Mouse (Mus musculus) forebrain, embryonic 16.5 days (tissue): ENCODE results near the gene Adam19. TPM values are rescaled to one million over a fixed set of nuclear protein-coding genes. Genes with fewer than 3 reads are reported as not detected.

Experiments used
- ATAC-seq: fragments of 200-750 bp; cut with Nextera tagmentation; 2 replicates; pipeline ENCODE4 v1.8.0; 2017; ENCODE audit warnings: mild to moderate bottlenecking, moderate library complexity
- H3K27ac ChIP-seq: fragments of 300-500 bp; sonication (generic); 2 replicates; pipeline ENCODE4 v1.5.1; 2014; ENCODE audit warnings: low read length, control low read depth
- H3K27me3 ChIP-seq: fragments of 300-500 bp; sonication (generic); replicated peaks from 2 replicates; pipeline ENCODE4 v1.6.1; 2014; ENCODE audit warnings: low read length; ENCODE audit not compliant: control insufficient read depth, insufficient read depth
- H3K36me3 ChIP-seq: fragments of 300-500 bp; sonication (generic); 2 replicates; pipeline ENCODE4 v1.6.1; 2014; ENCODE audit not compliant: control insufficient read depth, insufficient read depth
- H3K4me1 ChIP-seq: fragments of 300-500 bp; sonication (generic); replicated peaks from 2 replicates; pipeline ENCODE4 v1.6.1; 2014; ENCODE audit warnings: low read length; ENCODE audit not compliant: control insufficient read depth, insufficient read depth
- H3K4me2 ChIP-seq: fragments of 300-500 bp; sonication (generic); 2 replicates; pipeline ENCODE4 v1.6.1; 2014; ENCODE audit warnings: mild to moderate bottlenecking, low read length, control low read depth
- H3K4me3 ChIP-seq: fragments of 300-500 bp; sonication (generic); replicated peaks from 2 replicates; pipeline ENCODE4 v1.5.1; 2014; ENCODE audit warnings: mild to moderate bottlenecking, low read length, control low read depth
- H3K9ac ChIP-seq: fragments of 300-500 bp; sonication (generic); replicated peaks from 2 replicates; pipeline ENCODE4 v1.6.1; 2014; ENCODE audit warnings: low read depth, low read length, control low read depth
- H3K9me3 ChIP-seq: fragments of 300-500 bp; sonication (generic); 2 replicates; pipeline ENCODE4 v1.6.1; 2016; ENCODE audit warnings: low read length; ENCODE audit not compliant: control insufficient read depth
- WGBS: fragments of 180-500 bp; shearing (Covaris S2); extraction: QIAGEN DNeasy Blood & Tissue Kit; methylation state at CpG from one replicate; pipeline ENCODE4 v1.1.7; 2014; 5-methylcytosine and 5-hydroxymethylcytosine counted together
- polyA plus RNA-seq: library from polyadenylated mRNA; unstranded; fragments of >200 nt; fragmentation: Nextera tagmentation; extraction: Ambion mirVana; gene quantifications from 2 replicates; pipeline ENCODE4 v1.2.1, GENCODE M21; 2015

Gene Adam19
- polyA plus RNA-seq = 9.7 and 10.8 TPM in 2 replicates

GRCm38 (mm10) chr11:46055896-46056769, at the start of gene Adam19:
TSS of gene Adam19 (plus strand) at chr11:46055992.
- peak within 1 kb of the TSS; percentile 98 for H3K9ac ChIP-seq
- peak within 1 kb of the TSS; percentile 64 for H3K4me2 ChIP-seq
- peak within 1 kb of the TSS; percentile 73 for H3K4me3 ChIP-seq
- peaks cover 18% of the 10 kb centered on the region for H3K4me1 ChIP-seq
- peak; percentile 90 for ATAC-seq
- peak within 1 kb of the TSS; percentile 81 for H3K27ac ChIP-seq
- no peaks in the 10 kb centered on the region for H3K9me3 ChIP-seq
- WGBS = under 1% methylated on average over 51 of the region's 51 CpGs
- H3K36me3 ChIP-seq = no peaks in the 10 kb centered on the region
- H3K27me3 ChIP-seq = no peaks in the 10 kb centered on the region

- H3K36me3 ChIP-seq = no peaks in the 10 kb centered on the region
- ATAC-seq = peak; percentile 50; the same call in 1 of the 2 replicates
- no peak overlapping the region for H3K4me2 ChIP-seq
- H3K4me3 ChIP-seq = no peak overlapping the region
- WGBS = 15% methylated on average over 6 of the region's 6 CpGs
- no peaks in the 10 kb centered on the region for H3K27me3 ChIP-seq
- no peak overlapping the region for H3K9ac ChIP-seq
- no peaks in the 10 kb centered on the region for H3K4me1 ChIP-seq
- no peaks in the 10 kb centered on the region for H3K9me3 ChIP-seq
- no peak overlapping the region for H3K27ac ChIP-seq
These were observed 39.7 kb upstream of the Adam19 start for GRCm38 (mm10) chr11:46016061-46016460.

- Histone ChIP-seq H3K27ac (no peak overlapping the region), H3K4me3 (no peak overlapping the region), H3K9me3 (no peaks in the 10 kb centered on the region), H3K36me3 (no peaks in the 10 kb centered on the region), H3K27me3 (no peaks in the 10 kb centered on the region), H3K4me2 (no peak overlapping the region), H3K9ac (no peak overlapping the region), H3K4me1 (no peaks in the 10 kb centered on the region)
- WGBS = 50% methylated on average over 1 of the region's 1 CpGs
- ATAC-seq = no peak
These were observed 35.5 kb upstream of the Adam19 start for GRCm38 (mm10) chr11:46020246-46020645.

- Histone ChIP-seq H3K4me3 (no peak overlapping the region), H3K4me1 (no peaks in the 10 kb centered on the region), H3K27me3 (no peaks in the 10 kb centered on the region), H3K27ac (no peak overlapping the region), H3K9ac (no peak overlapping the region), H3K9me3 (no peaks in the 10 kb centered on the region), H3K4me2 (no peak overlapping the region), H3K36me3 (no peaks in the 10 kb centered on the region)
- no peak for ATAC-seq
These were observed 33.9 kb upstream of the Adam19 start for GRCm38 (mm10) chr11:46021850-46022249.

- no peaks in the 10 kb centered on the region for H3K36me3 ChIP-seq
- H3K9me3 ChIP-seq = no peaks in the 10 kb centered on the region
- no peak overlapping the region for H3K4me3 ChIP-seq
- no peaks in the 10 kb centered on the region for H3K4me1 ChIP-seq
- no peak overlapping the region for H3K9ac ChIP-seq
- H3K27ac ChIP-seq = no peak overlapping the region
- no peaks in the 10 kb centered on the region for H3K27me3 ChIP-seq
- 91% methylated on average over 6 of the region's 6 CpGs for WGBS
- no peak overlapping the region for H3K4me2 ChIP-seq
- ATAC-seq = no peak
These were observed 32.8 kb upstream of the Adam19 start for GRCm38 (mm10) chr11:46022983-46023382.

GRCm38 (mm10) chr11:46025962-46026392, 29.8 kb upstream of the Adam19 start:
- Histone ChIP-seq H3K4me1 (no peaks in the 10 kb centered on the region), H3K27ac (no peak overlapping the region), H3K9me3 (no peaks in the 10 kb centered on the region), H3K4me2 (no peak overlapping the region), H3K27me3 (no peaks in the 10 kb centered on the region), H3K36me3 (no peaks in the 10 kb centered on the region), H3K4me3 (no peak overlapping the region), H3K9ac (no peak overlapping the region)
- ATAC-seq = no peak
- WGBS = 66% methylated on average over 7 of the region's 7 CpGs

GRCm38 (mm10) chr11:46027952-46028814, 27.6 kb upstream of the Adam19 start:
- Histone ChIP-seq H3K4me3 (no peak overlapping the region), H3K9ac (no peak overlapping the region), H3K27me3 (no peaks in the 10 kb centered on the region), H3K4me1 (no peaks in the 10 kb centered on the region), H3K27ac (no peak overlapping the region), H3K36me3 (no peaks in the 10 kb centered on the region), H3K4me2 (no peak overlapping the region), H3K9me3 (no peaks in the 10 kb centered on the region)
- WGBS = 89% methylated on average over 6 of the region's 6 CpGs
- no peak for ATAC-seq

- Histone ChIP-seq H3K27ac (no peak overlapping the region), H3K4me3 (no peak overlapping the region), H3K9me3 (no peaks in the 10 kb centered on the region), H3K36me3 (no peaks in the 10 kb centered on the region), H3K4me2 (no peak overlapping the region), H3K9ac (no peak overlapping the region), H3K4me1 (no peaks in the 10 kb centered on the region), H3K27me3 (no peaks in the 10 kb centered on the region)
- WGBS = 79% methylated on average over 2 of the region's 2 CpGs
- peak; percentile 31; the same call in 1 of the 2 replicates for ATAC-seq
These were observed 26.3 kb upstream of the Adam19 start for GRCm38 (mm10) chr11:46029485-46029884.

GRCm38 (mm10) chr11:46030026-46030425, 25.8 kb upstream of the Adam19 start:
- no peaks in the 10 kb centered on the region for H3K4me1 ChIP-seq
- no peaks in the 10 kb centered on the region for H3K9me3 ChIP-seq
- H3K27me3 ChIP-seq = no peaks in the 10 kb centered on the region
- no peak overlapping the region for H3K4me2 ChIP-seq
- ATAC-seq = 0 out of 2 replicates have a peak, but pooled peaks have one; percentile 40
- WGBS = 41% methylated on average over 2 of the region's 2 CpGs
- H3K9ac ChIP-seq = no peak overlapping the region
- H3K36me3 ChIP-seq = no peaks in the 10 kb centered on the region
- H3K4me3 ChIP-seq = no peak overlapping the region
- no peak overlapping the region for H3K27ac ChIP-seq
